Mouse (Mus musculus) testis, postnatal 14 days (tissue): ENCODE measurements around the gene Mfap5.
"Not testable (repeated sequence)": the region's sequence is repeated elsewhere in the genome, so short reads cannot be mapped to it uniquely, and the experiment has no call there.

ENCODE experiments used
- DNase-seq: peaks from one replicate; pipeline ENCODE4 v3.0.0; 2021; ENCODE audit warnings: low spot score

The Mfap5 gene

DNA sequence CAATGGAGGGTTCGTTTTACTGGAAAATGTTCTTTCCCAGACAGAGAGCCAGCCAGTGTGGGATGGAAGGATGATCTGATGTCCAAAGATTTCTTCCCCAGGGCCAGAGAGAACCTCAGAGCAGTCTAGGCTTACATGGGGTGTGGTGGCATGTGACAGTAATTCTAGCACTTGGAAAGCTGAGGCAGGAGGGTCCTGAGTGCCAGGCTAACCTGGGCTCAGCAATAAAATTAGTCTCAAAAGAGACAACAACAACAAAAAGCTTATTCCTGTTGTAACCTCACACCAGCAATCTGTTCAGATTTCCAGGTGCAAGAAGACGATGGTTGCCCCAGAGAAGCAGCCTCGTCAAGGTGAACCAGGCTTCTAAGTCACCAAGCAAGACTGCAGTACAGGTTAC, at the start of gene Mfap5:
Gene Mfap5, plus strand, starts transcription at position 301 of the 400 bp plus-strand sequence.
- no peak for DNase-seq

DNA sequence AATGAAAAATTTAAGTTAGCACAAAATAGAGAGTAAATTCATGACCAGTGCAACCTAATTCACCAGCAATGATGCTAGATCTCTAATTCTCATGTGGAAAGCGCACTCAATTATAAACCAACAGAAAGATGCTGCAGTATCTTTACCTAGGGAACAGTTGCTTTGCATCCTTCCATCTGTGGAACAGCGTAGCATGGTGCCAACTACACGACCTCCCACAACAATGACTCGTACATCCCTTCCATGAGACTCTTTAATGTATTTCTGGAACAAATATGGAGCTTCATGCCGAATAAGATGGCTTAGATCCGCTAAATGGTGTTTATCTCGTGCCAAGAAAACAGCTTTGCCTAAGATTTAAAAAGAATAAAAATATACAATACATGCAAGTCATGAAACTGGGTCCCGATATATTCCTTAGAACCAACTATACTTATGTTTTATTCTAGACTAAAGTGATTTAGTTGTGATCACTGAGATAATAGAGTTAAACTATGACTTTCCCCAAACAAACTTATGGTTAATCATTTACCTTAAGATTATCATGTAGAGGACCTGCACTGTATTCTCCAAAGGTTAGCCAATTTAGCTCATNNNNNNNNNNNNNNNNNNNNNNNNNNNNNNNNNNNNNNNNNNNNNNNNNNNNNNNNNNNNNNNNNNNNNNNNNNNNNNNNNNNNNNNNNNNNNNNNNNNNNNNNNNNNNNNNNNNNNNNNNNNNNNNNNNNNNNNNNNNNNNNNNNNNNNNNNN, 46.5 kb upstream of the Mfap5 start:
- DNase-seq: no peak

DNA sequence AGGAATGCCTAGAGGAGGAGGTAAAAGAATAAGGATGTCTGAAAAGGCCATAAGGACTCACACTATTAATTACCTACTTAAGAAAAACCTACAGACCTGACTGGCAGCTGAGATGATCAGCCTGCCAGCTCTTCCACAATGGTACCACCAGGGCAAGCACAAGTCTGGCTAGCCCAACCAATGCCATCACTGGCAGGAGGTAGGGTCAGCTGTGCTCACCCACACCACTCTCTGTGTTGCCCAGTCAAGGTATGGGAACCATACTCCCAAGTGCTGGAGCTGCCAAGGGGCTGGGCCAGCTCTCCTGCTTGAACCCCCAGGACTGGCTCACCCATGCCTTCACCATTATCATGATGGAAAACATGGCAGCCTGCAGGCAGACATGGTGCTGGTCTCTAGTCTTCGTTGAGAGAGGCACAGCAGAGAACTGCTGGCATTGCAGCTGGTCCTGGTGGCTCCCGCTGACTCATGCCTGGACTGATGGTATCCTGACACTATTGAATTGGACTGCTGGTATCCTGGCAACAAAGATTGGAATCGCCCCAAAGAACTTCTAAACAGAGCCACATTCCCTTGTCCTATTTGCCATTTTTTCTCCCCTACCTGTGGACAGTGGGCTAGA, 39.4 kb upstream of the Mfap5 start:
- no peak for DNase-seq

DNA sequence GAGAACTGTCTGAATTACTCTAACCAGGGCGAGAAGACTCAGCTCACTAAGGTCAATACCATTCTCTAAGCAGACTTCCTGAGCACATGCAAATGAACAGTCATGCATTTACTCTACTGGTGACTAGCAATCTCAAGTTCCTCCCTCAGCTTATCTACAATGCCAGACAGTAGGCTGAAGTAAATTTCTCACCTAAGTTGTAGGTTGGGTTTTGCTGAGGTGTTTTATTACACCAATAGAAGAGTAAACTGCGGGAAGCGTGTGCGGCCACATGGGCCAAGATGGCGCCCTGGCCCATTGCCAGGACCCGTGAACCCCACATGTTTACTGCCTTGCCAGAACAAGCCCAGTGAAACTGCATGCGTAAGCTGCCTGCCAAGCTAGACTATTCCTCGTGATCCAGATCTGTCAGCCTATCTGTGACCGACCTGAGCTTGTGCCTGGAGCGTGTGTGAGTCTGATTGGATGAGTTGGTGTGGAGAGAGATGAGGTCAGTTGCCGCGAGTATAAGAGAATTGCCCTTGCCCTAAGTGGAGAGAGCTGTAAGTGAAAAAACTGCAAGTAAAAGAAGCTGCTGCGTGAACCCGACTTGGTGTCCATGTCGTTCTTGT, 36.5 kb upstream of the Mfap5 start:
- no peak for DNase-seq

DNA sequence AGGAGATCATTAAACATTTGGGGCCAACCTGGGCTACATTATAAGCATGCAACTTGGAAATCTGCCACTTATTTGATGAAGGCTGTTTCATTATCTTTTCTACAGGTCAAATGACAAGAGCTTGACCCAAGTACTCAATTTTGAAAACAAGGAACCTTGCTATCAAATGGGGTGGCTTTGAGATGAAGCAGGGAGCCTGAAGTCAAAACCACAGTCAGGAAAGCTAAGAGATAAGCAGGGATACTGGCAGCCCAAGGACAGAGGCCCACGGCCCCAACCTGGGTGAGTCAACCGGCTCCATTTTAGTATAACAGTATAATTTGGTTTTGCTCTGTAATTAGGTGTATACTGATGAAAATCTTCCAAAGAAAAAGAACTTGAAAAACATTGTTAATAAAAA, 35.4 kb upstream of the Mfap5 start:
- DNase-seq: no peak

DNA sequence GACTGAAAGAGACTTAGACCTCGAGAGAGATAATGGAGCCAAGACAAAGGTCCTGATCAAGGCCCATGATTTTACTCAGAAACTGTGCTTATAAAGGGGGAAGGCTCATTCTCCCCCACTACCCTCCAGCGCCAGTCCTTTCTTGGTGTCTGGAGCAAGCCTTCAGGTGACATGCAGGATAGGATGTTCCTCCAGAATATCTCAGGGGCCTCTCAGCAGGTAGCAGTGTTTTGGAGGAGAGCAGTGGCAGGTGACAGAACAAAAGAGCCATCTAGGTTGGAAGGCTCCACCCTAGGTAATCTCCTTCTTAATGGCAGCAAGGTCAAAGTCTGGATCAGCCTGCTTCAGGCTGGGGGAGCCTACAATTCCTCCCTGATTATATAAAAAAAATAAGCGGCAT, 34.2 kb upstream of the Mfap5 start:
- DNase-seq: not testable (repeated sequence)

DNA sequence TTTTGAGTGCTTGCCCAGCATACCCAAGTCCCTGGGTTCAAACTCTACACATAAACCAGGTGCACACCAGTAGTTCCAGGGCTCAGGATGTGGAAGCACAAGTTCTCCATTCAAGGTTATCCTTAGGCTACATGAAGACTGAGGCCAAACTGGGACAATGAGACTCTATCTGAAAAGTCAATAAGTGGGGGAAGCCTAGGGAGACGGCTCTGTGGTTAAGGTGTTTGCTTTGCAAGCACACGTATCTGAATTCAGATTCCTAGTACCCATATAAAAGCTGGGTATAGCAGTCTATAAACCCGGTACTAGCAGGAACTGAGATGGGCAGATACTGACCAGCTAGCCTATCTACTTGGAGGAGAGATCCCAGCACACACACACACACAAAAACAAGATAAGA, 27.6 kb upstream of the Mfap5 start:
- DNase-seq: no peak

DNA sequence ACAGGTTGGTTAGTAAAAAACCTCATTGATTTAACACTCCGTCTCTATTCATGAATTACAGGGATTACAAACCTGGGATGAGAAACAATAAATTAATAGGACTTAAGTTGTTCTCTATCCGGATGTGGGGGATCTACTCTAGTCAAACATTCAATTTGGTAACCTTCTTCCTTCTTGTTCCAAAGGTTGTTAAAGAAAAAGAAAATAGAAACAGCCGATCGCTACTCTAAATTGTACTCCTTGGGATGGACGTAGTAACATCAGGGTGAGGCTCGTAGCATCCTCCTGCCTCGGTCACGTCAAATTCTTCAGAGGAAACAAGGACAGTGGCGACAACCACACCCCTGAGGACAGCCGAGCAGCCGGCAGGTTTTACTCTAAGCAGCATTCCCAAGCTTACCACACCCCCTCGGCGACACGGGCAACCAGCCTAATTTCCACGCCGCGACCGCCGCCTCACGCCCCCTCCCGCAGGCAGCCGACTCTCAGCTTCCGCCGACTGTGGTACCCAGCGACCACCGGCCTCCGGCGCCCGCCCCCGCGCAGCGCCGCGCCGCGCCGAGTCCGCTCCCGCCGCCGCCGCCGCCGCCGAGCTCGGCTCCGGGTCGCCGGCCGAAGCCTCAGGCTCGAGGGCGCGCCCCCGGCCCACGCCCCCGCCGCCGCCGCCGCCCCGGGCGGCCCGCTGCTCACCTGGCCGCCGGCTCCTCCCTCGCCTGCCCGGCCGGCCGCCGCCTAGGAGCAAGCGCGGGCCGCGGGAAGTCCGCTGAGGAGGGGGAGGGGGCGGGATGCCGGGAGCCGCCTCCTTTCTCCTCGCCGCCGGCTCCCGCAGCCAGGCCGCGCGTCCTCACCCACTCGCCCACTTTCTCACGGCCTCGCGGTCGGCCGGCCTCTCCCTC, 20.0 kb upstream of the Mfap5 start:
- DNase-seq: peak; percentile 68

DNA sequence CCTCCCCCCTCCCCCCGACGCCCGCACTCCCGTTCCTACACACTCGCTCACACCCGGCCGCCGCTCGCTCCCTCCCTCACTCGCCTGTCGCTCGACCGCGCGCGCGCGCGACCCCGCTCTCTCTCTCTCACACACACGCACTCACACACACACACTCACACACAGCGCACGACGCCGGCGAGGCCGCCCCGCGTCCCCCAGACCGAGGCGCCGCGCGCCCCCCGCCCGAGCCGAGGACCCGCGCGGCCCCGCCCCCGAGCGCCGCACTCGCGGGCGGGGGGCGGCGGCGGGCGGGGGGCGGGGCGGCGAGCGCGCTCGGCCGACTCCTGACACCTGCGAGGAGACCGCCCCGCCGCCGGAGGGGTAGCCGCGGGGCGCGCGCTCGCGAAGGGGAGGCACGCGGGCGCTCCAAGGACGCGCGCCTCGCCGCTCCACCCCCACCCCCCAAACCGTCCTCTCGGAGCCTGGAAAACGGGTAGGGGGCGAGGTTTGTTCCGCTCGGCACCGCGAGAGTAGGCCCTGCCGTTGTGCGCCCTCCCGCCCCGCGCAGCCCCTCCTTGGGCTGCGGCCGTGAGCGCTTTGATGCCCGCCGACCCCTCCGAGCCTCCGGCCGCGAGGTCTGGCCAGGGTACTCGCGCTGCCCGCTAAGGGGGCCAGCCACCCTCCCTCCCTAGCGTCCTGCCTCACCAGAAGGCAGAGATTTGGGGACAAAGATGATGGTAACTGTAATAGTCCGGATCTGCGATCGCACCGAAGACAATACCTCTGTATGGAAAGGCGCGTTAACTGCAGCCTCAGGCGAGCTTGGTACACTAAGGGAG, 19.1 kb upstream of the Mfap5 start:
- peak; percentile 80 for DNase-seq

DNA sequence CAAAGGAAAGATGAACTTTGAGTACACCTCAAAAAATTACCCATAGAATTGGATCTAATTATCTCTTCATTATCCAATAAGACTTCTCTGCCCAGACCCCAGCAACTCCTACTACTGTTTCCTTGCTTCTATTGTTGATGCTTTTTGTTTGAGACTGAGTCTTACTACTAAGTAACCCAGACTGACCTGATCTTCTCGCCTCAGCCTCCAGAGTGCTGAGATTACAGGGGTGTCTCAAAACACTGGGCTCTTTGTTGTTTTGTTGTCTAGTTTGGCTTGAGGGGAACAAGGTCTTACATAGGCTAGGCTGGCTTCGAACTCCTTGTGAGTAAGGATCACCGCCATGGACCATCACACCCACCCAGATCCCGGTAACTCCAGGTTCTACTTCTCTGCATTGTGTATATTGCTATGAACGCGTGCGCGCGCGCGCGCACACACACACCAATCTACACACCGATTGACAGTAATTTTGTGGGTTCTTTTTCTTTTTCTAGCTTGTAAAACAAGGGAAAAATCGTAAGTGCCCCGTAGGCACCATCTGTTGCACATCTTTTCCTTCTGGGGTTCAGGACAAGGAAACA, 14.6 kb upstream of the Mfap5 start:
- no peak for DNase-seq

DNA sequence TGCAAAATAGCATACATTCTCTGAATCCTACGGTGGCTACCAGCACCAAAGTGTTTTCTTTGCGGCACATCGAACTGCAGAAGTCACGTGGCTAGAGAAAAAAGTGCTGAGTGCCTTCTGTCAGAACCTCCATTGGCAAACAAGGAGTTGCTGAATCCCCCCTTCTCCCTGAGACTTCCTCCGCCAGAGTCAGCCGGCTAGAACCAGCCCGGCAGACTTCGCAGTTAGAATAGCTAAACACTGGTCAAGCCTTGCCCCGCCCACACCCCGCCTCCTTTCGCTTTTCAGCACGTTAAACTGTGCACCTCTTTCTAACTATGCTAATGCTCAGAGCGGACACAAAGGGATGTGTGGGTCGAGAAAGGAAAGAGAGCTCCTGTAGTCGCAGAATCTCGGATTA, 14.1 kb upstream of the Mfap5 start:
- peak; percentile 66 for DNase-seq

DNA sequence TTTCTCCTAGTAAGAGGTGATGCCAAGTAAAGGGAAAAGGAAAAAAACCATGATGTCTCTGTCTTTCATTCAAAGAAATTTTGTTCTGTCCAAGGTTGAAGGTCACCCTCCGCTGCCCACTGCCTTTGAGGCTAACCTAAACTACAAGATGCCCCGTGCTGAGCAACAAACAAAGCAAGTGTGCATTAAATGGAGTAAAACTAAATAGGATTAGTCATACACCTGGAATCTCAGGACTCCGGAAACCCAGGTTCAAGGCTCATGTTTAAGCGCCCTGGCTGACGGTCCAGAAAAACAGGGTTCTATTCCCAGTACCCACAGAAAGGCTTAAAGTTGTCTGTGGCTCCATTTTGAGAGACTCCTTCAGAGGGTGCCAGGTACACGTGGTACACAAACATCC, 13.2 kb upstream of the Mfap5 start:
- DNase-seq: no peak

DNA sequence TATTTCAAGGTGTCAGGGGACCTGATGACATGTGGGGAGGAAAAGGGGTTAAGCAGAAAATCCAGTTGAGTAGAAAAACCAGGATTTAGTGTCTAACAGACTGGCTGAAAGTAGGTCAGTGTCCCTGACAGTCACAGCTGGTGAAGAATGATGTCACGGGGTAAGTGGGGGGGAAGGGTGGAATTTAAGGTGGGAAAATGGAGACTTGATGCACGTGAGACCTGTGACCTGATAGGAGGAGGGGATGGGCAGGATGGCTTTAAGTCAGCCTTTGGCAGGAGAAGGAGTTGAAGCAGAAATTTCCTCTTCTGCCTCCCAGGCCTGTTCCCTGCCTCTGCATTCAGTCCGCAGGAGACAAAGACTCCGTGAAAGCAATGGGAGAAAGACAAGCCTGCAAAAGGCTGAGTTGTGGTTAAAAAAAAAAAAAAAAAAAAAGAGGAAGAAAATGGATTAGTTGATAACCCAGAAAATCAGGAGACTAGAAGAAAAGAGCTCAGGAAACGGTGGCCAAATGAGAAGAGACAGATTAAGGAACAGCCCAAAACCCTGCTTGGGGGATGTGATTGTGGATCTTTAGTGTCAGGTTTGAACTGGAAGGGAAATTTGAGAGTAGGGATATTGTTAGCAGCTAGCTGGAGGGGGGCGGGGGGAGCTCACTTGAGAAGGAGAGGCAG, 11.7 kb upstream of the Mfap5 start:
- DNase-seq: no peak

DNA sequence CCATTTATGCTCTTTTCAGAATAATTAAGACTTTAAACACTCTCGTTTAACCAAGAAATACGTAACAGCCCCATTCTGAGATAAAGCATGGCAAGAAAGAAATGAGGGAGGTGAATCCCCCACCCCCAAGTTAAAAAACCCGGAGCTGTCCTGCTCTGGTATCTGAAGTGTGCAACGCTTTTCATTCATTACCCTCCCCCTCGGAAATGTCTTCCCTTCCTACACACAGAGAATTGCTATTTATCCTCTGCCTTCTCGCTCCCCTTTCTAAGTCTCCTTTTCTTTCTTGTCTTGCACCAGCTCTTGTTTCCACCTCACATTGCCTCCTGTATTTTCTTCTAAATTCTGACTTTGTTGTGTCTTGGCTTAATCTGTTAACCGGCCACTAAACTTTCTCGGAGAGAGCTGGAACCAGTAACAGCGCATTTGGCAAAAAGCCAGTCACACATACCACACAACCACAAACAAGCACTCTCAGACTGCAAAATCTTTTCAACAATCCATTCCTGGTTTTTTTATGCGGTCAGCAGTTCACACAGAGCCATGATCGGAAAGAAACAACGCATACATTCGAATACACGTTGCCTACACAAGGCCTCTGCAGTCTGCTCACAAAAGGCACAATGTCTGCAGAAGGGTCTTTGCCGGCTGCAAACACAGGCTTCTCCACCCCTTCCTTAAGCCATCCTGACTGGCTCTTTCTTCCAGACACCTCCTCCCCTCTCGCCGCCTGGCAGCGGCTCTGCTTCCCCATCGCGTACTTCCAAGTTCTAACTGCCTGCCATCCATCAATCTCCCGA, 10.4 kb upstream of the Mfap5 start:
- DNase-seq: no peak

DNA sequence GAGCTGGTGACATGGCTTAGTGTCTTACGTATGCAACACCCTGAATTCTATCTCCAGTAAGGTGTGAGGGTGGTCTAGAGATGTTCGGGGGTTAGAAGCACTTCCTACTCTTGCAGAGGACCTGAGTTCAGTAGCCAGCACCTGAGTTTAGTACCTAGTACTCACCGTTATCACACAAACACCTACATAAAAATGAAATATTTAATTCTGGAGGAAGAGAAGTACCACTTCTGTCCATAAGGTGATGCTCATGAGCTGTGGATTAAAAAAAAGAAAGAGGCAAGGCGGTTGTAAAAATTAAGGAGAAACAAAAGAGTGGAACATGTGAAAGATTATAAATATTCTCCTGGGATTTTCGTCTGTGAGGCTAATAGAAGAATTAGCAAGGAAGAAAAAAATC, 9.1 kb upstream of the Mfap5 start:
- no peak for DNase-seq

DNA sequence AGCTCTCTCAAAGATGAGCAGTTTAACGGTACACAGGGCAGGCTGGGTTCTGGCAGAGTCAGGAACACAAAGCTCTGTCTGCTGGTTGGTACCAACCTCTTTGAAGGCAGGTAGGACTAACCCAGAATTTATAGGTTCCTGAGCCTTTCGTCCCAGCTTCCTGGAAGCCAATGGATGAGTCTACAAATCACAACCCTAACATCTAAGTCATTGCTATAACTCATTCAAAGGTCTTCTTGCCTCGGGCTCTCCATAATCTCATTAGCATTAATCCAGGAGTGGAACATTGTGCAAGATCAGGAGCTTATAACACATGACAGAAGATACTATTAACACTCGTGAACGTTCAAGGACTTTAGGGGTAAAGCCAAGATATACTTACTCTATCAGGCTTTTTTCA, 7.0 kb upstream of the Mfap5 start, which contains the start of gene Rimklb:
Gene Rimklb, minus strand, starts transcription at position 101 of the 400 bp plus-strand sequence.
- no peak for DNase-seq

DNA sequence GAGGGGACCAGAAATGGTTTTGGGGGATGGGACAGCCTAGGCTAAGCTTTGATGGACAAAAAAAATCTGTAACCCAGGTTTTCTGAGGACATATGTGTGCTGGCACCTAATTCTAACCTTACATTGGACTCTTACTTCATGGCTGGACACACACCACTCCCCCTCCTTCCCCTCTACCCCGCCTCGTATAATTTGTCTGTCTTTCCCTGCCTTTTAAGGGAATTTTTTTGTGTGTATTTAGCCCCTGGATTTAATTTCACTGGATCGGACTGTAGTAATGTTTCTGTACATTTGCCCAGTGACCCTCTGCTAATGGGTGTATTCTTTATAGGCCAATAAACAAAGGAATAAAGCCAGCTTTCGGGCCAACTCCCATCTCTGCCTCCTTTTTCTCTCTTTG, 604 bp upstream of the Mfap5 start:
- no peak for DNase-seq

DNA sequence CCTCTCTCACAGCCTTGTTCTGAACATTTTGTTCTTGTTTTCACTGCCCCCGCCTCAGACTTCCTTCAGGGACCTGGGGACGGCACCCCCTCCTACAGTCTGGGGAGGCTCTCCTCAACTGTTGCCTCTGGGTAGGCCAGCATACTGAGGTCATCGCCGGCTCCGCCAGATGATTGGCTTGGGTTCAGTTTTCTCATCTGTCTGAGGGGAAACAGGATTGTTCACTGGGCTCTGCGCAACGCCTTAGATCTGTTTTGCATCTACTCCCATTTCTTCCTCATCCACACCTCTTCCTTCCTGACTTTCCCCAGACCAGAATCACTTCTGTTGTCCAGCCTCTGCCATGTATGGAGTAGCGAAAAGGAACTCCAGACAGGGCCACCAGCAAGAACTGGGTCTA, 2.8 kb downstream of the Mfap5 start:
- no peak for DNase-seq
